Mouse (Mus musculus): ENCODE measurements around the gene Rbm3.

- no peak for TF ChIP-seq POLR2A (IDR thresholded peaks at IDR 0.05; ENCODE audit: borderline replicate concordance, extremely low read depth, low read depth, low read length)
- no peak for TF ChIP-seq CTCF (IDR thresholded peaks at IDR 0.05; ENCODE audit: insufficient read depth, low read length)
Observed at GRCm38 (mm10) chrX:8131393-8131792, 14.3 kb downstream of the Rbm3 start.
